Mouse (Mus musculus): ENCODE results near the gene Treml1. TPM values are rescaled to one million over a fixed set of nuclear protein-coding genes. Genes with fewer than 3 reads are reported as not detected.

Treml1 gene
- total and polyA plus RNA-seq, 3 experiments, result not detected

- Histone ChIP-seq H3K79me2 (replicated peaks; ENCODE audit: control insufficient read depth, extremely low read depth, insufficient read depth, poor library complexity, severe bottlenecking) (no peaks in the 10 kb centered on the region), H3K4me1 (ENCODE audit: control insufficient read depth in 1 of 2, insufficient read depth in 2 of 2) (no peaks in the 10 kb centered on the region), H3K27me3 (replicated peaks) (peaks cover 11% of the 10 kb centered on the region), H3K36me3 (replicated peaks in 1 of 2; ENCODE audit: control insufficient read depth in 1 of 2, insufficient read depth in 1 of 2, low read length in 1 of 2) (no peaks in the 10 kb centered on the region), H3K4me2 (ENCODE audit: insufficient read depth, low read depth, poor library complexity, severe bottlenecking) (no peak overlapping the region), H3K27ac (ENCODE audit: insufficient read depth, low read depth) (no peak overlapping the region), H3K9ac (ENCODE audit: insufficient read depth, low read depth) (no peak overlapping the region), H3K9me3 (replicated peaks; ENCODE audit: low read length) (peaks cover 6% of the 10 kb centered on the region), H3K4me3 (replicated peaks in 1 of 3; ENCODE audit: low read depth in 2 of 3, low read length in 2 of 3, poor library complexity in 1 of 3) (no peak overlapping the region)
- DNase-seq (ENCODE audit: extremely low read depth), result no peak
- dilution Hi-C loops (cut with MboI; ENCODE audit: extremely low pct_ligation_motif_present, extremely low pct_unique_long_range_greater_than_20kb, low sequenced_read_pairs), result no loop called here
- in situ Hi-C loops (cut with MboI; ENCODE audit: low pct_ligation_motif_present, low pct_unique_long_range_greater_than_20kb, low sequenced_read_pairs), result no loop called here
- no peak for TF ChIP-seq MAFK (IDR thresholded peaks at IDR 0.05; ENCODE audit: insufficient replicate concordance, low read length)
- no peak for TF ChIP-seq POLR2AphosphoS2 (IDR thresholded peaks at IDR 0.05; ENCODE audit: low read depth, low read length)
- TF ChIP-seq MEF2A (IDR thresholded peaks at IDR 0.05; ENCODE audit: borderline replicate concordance, low read depth, low read length), result no peak
- TF ChIP-seq SMC3 (IDR thresholded peaks at IDR 0.05; ENCODE audit: low read depth, low read length), result no peak
- TF ChIP-seq ELF1 (IDR thresholded peaks at IDR 0.05; ENCODE audit: low read depth, low read length), result no peak
- TF ChIP-seq NRF1 (IDR thresholded peaks at IDR 0.05; ENCODE audit: low read depth, low read length), result no peak
- no peak for TF ChIP-seq ZMIZ1 (IDR thresholded peaks at IDR 0.05; ENCODE audit: low read depth, low read length)
- no peak for TF ChIP-seq MYC (IDR thresholded peaks at IDR 0.05; ENCODE audit: low read depth, low read length)
- no peak for TF ChIP-seq CHD1 (IDR thresholded peaks at IDR 0.05; ENCODE audit: low read depth, low read length)
- no peak for TF ChIP-seq IRF4 (IDR thresholded peaks at IDR 0.05; ENCODE audit: low read depth, low read length)
- no peak for TF ChIP-seq JUN (IDR thresholded peaks at IDR 0.05; ENCODE audit: insufficient read depth, low read depth, low read length)
- TF ChIP-seq KAT2A (IDR thresholded peaks at IDR 0.05; ENCODE audit: insufficient replicate concordance, low read length), result no peak
- TF ChIP-seq RCOR1 (conservative IDR thresholded peaks at IDR 0.05; ENCODE audit: low read depth, low read length), result no peak
- TF ChIP-seq UBTF (IDR thresholded peaks at IDR 0.05; ENCODE audit: low read depth, low read length), result no peak
These were observed 13.3 kb downstream of the Treml1 start for GRCm38 (mm10) chr17:48372987-48373386.

GRCm38 (mm10) chr17:48376102-48376501, 16.4 kb downstream of the Treml1 start:
- DNase-seq (ENCODE audit: extremely low read depth), result no peak
- H3K79me2 ChIP-seq (replicated peaks; ENCODE audit: control insufficient read depth, extremely low read depth, insufficient read depth, poor library complexity, severe bottlenecking), result no peaks in the 10 kb centered on the region
- no peak overlapping the region for H3K27ac ChIP-seq (ENCODE audit: insufficient read depth, low read depth)
- H3K27me3 ChIP-seq (replicated peaks), result peaks cover 11% of the 10 kb centered on the region
- no peak for TF ChIP-seq POLR2AphosphoS2 (IDR thresholded peaks at IDR 0.05; ENCODE audit: low read depth, low read length)
- TF ChIP-seq RAD21 (IDR thresholded peaks at IDR 0.05; ENCODE audit: low read depth, low read length), result no peak
- TF ChIP-seq MAZ (IDR thresholded peaks at IDR 0.05; ENCODE audit: low read depth, low read length), result no peak
- no peak for TF ChIP-seq BHLHE40 (IDR thresholded peaks at IDR 0.05; ENCODE audit: low read depth, low read length)
- TF ChIP-seq SIN3A (IDR thresholded peaks at IDR 0.05; ENCODE audit: low read length), result no peak
- in situ Hi-C loops (cut with MboI; ENCODE audit: low pct_ligation_motif_present, low pct_unique_long_range_greater_than_20kb, low sequenced_read_pairs), result no loop called here
- H3K9ac ChIP-seq (ENCODE audit: insufficient read depth, low read depth), result no peak overlapping the region
- H3K4me1 ChIP-seq (ENCODE audit: control insufficient read depth in 1 of 2, insufficient read depth in 2 of 2), result no peaks in the 10 kb centered on the region
- no peak overlapping the region for H3K4me2 ChIP-seq (ENCODE audit: insufficient read depth, low read depth, poor library complexity, severe bottlenecking)
- peaks cover 6% of the 10 kb centered on the region for H3K9me3 ChIP-seq (replicated peaks; ENCODE audit: low read length)
- H3K4me3 ChIP-seq (replicated peaks in 1 of 3; ENCODE audit: low read depth in 2 of 3, low read length in 2 of 3, poor library complexity in 1 of 3), result no peak overlapping the region
- dilution Hi-C loops (cut with MboI; ENCODE audit: extremely low pct_ligation_motif_present, extremely low pct_unique_long_range_greater_than_20kb, low sequenced_read_pairs), result no loop called here
- H3K36me3 ChIP-seq (replicated peaks in 1 of 2; ENCODE audit: control insufficient read depth in 1 of 2, insufficient read depth in 1 of 2, low read length in 1 of 2), result no peaks in the 10 kb centered on the region

Measured in CH12.LX (cell line).